Mouse (Mus musculus) liver, adult 2 months (tissue): ENCODE results near the gene Pgbd5. TPM values are rescaled to one million over a fixed set of nuclear protein-coding genes. Genes with fewer than 3 reads are reported as not detected.

Source experiments
- DNase-seq: peaks from one replicate; pipeline ENCODE4 v3.0.0-alpha.2; 2011; ENCODE audit warnings: low read depth, low spot score; ENCODE audit errors: extremely low read depth
- H3K27ac ChIP-seq: fragments of 200-500 bp; replicated peaks from 2 replicates; pipeline ENCODE4 v1.5.1; 2012; ENCODE audit warnings: low read depth, mild to moderate bottlenecking, control low read depth, inconsistent platforms, low read length; ENCODE audit not compliant: insufficient read depth
- H3K27me3 ChIP-seq: fragments of 200-500 bp; 2 replicates; pipeline ENCODE4 v1.6.1; 2012; ENCODE audit warnings: mild to moderate bottlenecking, moderate library complexity, low read length, inconsistent platforms; ENCODE audit not compliant: control insufficient read depth, insufficient read depth
- H3K36me3 ChIP-seq: fragments of 200-500 bp; 2 replicates; pipeline ENCODE4 v1.6.1; 2012; ENCODE audit warnings: low read length, inconsistent platforms; ENCODE audit not compliant: control insufficient read depth, insufficient read depth
- H3K4me1 ChIP-seq: fragments of 200-500 bp; 2 replicates; pipeline ENCODE4 v1.6.1; 2011; ENCODE audit warnings: low read length; ENCODE audit not compliant: control insufficient read depth, insufficient read depth
- H3K4me3 ChIP-seq: fragments of 200-500 bp; 2 replicates; pipeline ENCODE4 v1.5.1; 2011; ENCODE audit warnings: low read depth, mild to moderate bottlenecking, control low read depth, low read length, moderate library complexity; ENCODE audit not compliant: insufficient read depth
- H3K79me2 ChIP-seq: fragments of 200-500 bp; 2 replicates; pipeline ENCODE4 v1.6.1; 2012; ENCODE audit warnings: inconsistent platforms, mild to moderate bottlenecking, low read length, moderate library complexity; ENCODE audit not compliant: control insufficient read depth, insufficient read depth
- H3K9ac ChIP-seq: fragments of 200-500 bp; 2 replicates; pipeline ENCODE4 v1.6.1; 2012; ENCODE audit warnings: low read depth, mild to moderate bottlenecking, control low read depth, inconsistent platforms, low read length
- CTCF ChIP-seq: fragments of 200-500 bp; IDR thresholded peaks from 2 replicates; pipeline ENCODE4 v1.5.1; 2011; ENCODE audit warnings: low read depth, low read length, control low read depth
- POLR2A ChIP-seq: fragments of 200-500 bp; IDR thresholded peaks from 2 replicates; pipeline ENCODE4 v1.6.1; 2011; ENCODE audit warnings: low read length, control low read depth; ENCODE audit not compliant: insufficient read depth; ENCODE audit errors: extremely low read depth
- WGBS: fragments of 180-500 bp; shearing (Covaris S2); methylation state at CpG from one replicate; pipeline ENCODE4 v1.1.7; 2018; 5-methylcytosine and 5-hydroxymethylcytosine counted together
- polyA plus RNA-seq: library from polyadenylated mRNA; depleted of rRNA; stranded (reverse); fragments of >200 nt; gene quantifications from 2 replicates; pipeline ENCODE4 v1.2.3, GENCODE M21; 2012
- total RNA-seq: library from RNA; depleted of rRNA; stranded (reverse); fragments of >200 nt; gene quantifications from 2 replicates; pipeline ENCODE4 v1.2.3, GENCODE M21; 2014

The Pgbd5 gene
- total and polyA plus RNA-seq, 2 experiments = not detected

GRCm38 (mm10) chr8:124360911-124361310 is 78.5 kb downstream of the Pgbd5 start:
- H3K4me3 ChIP-seq = no peak overlapping the region
- no peak overlapping the region for H3K9ac ChIP-seq
- no peaks in the 10 kb centered on the region for H3K79me2 ChIP-seq
- H3K36me3 ChIP-seq = no peaks in the 10 kb centered on the region
- H3K27me3 ChIP-seq = no peaks in the 10 kb centered on the region
- no peak overlapping the region for H3K27ac ChIP-seq
- 57% methylated on average over 3 of the region's 3 CpGs for WGBS
- no peak for DNase-seq
- no peak for TF ChIP-seq POLR2A
- H3K4me1 ChIP-seq = no peaks in the 10 kb centered on the region

GRCm38 (mm10) chr8:124351636-124352035 is 87.8 kb downstream of the Pgbd5 start:
- WGBS = 76% methylated on average over 5 of the region's 5 CpGs

GRCm38 (mm10) chr8:124349663-124350062 is 89.8 kb downstream of the Pgbd5 start:
- WGBS = 38% methylated on average over 7 of the region's 7 CpGs
- Histone ChIP-seq H3K4me3 (no peak overlapping the region), H3K4me1 (peaks cover 7% of the 10 kb centered on the region), H3K9ac (no peak overlapping the region), H3K27me3 (no peaks in the 10 kb centered on the region), H3K79me2 (no peaks in the 10 kb centered on the region), H3K27ac (no peak overlapping the region), H3K36me3 (no peaks in the 10 kb centered on the region)
- peak; percentile 97 for TF ChIP-seq CTCF
- TF ChIP-seq POLR2A = no peak
- peak; percentile 24 for DNase-seq

More at GRCm38 (mm10) chr8:124351636-124352035, 87.8 kb downstream of the Pgbd5 start:
- no peak overlapping the region for H3K4me3 ChIP-seq
- no peaks in the 10 kb centered on the region for H3K27me3 ChIP-seq
- H3K4me1 ChIP-seq = peaks cover 3% of the 10 kb centered on the region; the same call in 1 of the 2 replicates
- DNase-seq = no peak
- H3K79me2 ChIP-seq = no peaks in the 10 kb centered on the region
- no peaks in the 10 kb centered on the region for H3K36me3 ChIP-seq
- H3K27ac ChIP-seq = no peak overlapping the region
- no peak overlapping the region for H3K9ac ChIP-seq
- TF ChIP-seq POLR2A = no peak
- TF ChIP-seq CTCF = no peak

- H3K9ac ChIP-seq = no peak overlapping the region
- WGBS = 40% methylated on average over 1 of the region's 1 CpGs
Observed at GRCm38 (mm10) chr8:124348087-124348486, 91.4 kb downstream of the Pgbd5 start.

GRCm38 (mm10) chr8:124346852-124347523 is 92.5 kb downstream of the Pgbd5 start:
- no peaks in the 10 kb centered on the region for H3K79me2 ChIP-seq
- no peak overlapping the region for H3K9ac ChIP-seq
- 44% methylated on average over 19 of the region's 19 CpGs for WGBS
- H3K4me3 ChIP-seq = no peak overlapping the region
- no peaks in the 10 kb centered on the region for H3K27me3 ChIP-seq
- no peak overlapping the region for H3K27ac ChIP-seq
- TF ChIP-seq POLR2A = no peak
- peak; percentile 95 for TF ChIP-seq CTCF
- peak; percentile 25 for DNase-seq
- no peaks in the 10 kb centered on the region for H3K36me3 ChIP-seq
- H3K4me1 ChIP-seq = peaks cover 12% of the 10 kb centered on the region

More at GRCm38 (mm10) chr8:124348087-124348486, 91.4 kb downstream of the Pgbd5 start:
- TF ChIP-seq POLR2A (no peak), CTCF (no peak)
- H3K27ac ChIP-seq = no peak overlapping the region
- H3K27me3 ChIP-seq = no peaks in the 10 kb centered on the region
- peaks cover 12% of the 10 kb centered on the region for H3K4me1 ChIP-seq
- no peak overlapping the region for H3K4me3 ChIP-seq
- no peak for DNase-seq
- H3K36me3 ChIP-seq = no peaks in the 10 kb centered on the region
- no peaks in the 10 kb centered on the region for H3K79me2 ChIP-seq

- TF ChIP-seq CTCF (no peak), POLR2A (no peak)
Observed at GRCm38 (mm10) chr8:124345098-124345497, 94.4 kb downstream of the Pgbd5 start.

More at GRCm38 (mm10) chr8:124345098-124345497, 94.4 kb downstream of the Pgbd5 start:
- Histone ChIP-seq H3K79me2 (no peaks in the 10 kb centered on the region), H3K36me3 (no peaks in the 10 kb centered on the region), H3K4me3 (no peak overlapping the region), H3K27ac (peak overlapping the region; percentile 30; the same call in 1 of the 2 replicates), H3K4me1 (peaks cover 12% of the 10 kb centered on the region), H3K9ac (no peak overlapping the region), H3K27me3 (no peaks in the 10 kb centered on the region)
- peak; percentile 90 for DNase-seq
- WGBS = 37% methylated on average over 10 of the region's 10 CpGs
